ENCODE assay signal across 16 mouse cellular contexts in genomic region chr12:73695110-73695509, GRCm38 (mm10).
DNase-seq lines count a peak whose midpoint lies in the region; ATAC-seq and TF ChIP-seq lines count a peak whose summit lies in the region.
"Had no signal": no experiment of that assay in that cellular context is flagged by ENCODE, and none has a peak within 500 bp of the region (broad histone marks: within the 10 kb centered on the region; RNA-seq: fewer than 3 reads in every experiment).

No protein-coding gene starts in this region.

- no peaks in the 10 kb centered on the region for H3K4me1 ChIP-seq in kidney, embryonic 16.5 days (ENCODE audit: insufficient read depth, low read length)
- H3K4me1 ChIP-seq in lung, postnatal 0 days (ENCODE audit: insufficient read depth, low read depth, low read length) = no peaks in the 10 kb centered on the region
- H3K4me1 ChIP-seq: liver, embryonic 12.5 days had no signal

- peak; percentile 17; the same call in 1 of the 2 replicates for ATAC-seq in kidney, embryonic 16.5 days (ENCODE audit: low FRiP score, low TSS enrichment)
- no peak for ATAC-seq in lung, postnatal 0 days
- ATAC-seq: activated CD4-positive, CD25-positive, alpha-beta regulatory T cell, adult 4 months; liver, embryonic 12.5 days had no signal

- H3K4me2 ChIP-seq in kidney, embryonic 16.5 days (replicated peaks; ENCODE audit: low read depth, low read length) = no peak overlapping the region
- H3K4me2 ChIP-seq in lung, postnatal 0 days (replicated peaks; ENCODE audit: low read depth, low read length) = no peak overlapping the region
- H3K4me2 ChIP-seq: embryonic facial prominence, embryonic 15.5 days; liver, embryonic 12.5 days; midbrain, embryonic 12.5 days; stomach, embryonic 15.5 days had no signal

- WGBS in kidney, embryonic 16.5 days = 90% methylated on average over 16 of the region's 16 CpGs
- 83% methylated on average over 16 of the region's 16 CpGs for WGBS in lung, postnatal 0 days

- no peaks in the 10 kb centered on the region for H3K36me3 ChIP-seq in kidney, embryonic 16.5 days (ENCODE audit: insufficient read depth, low read length)
- H3K36me3 ChIP-seq in lung, postnatal 0 days (ENCODE audit: insufficient read depth, low read length) = no peaks in the 10 kb centered on the region
- H3K36me3 ChIP-seq: embryonic facial prominence, embryonic 15.5 days; liver, embryonic 12.5 days; midbrain, embryonic 12.5 days; stomach, embryonic 15.5 days had no signal

- H3K27me3 ChIP-seq in kidney, embryonic 16.5 days (ENCODE audit: insufficient read depth, low read length) = no peaks in the 10 kb centered on the region
- H3K27me3 ChIP-seq in lung, postnatal 0 days (replicated peaks; ENCODE audit: insufficient read depth, low read length) = no peaks in the 10 kb centered on the region
- H3K27me3 ChIP-seq: embryonic facial prominence, embryonic 15.5 days; liver, embryonic 12.5 days; midbrain, embryonic 12.5 days; stomach, embryonic 15.5 days had no signal

- no peak overlapping the region for H3K4me3 ChIP-seq in kidney, embryonic 16.5 days (ENCODE audit: low read length)
- no peak overlapping the region for H3K4me3 ChIP-seq in lung, postnatal 0 days (ENCODE audit: low read depth, low read length)
- H3K4me3 ChIP-seq: embryonic facial prominence, embryonic 15.5 days; liver, embryonic 12.5 days; midbrain, embryonic 12.5 days; stomach, embryonic 15.5 days had no signal

- H3K27ac ChIP-seq in kidney, embryonic 16.5 days (ENCODE audit: low read length) = no peak overlapping the region
- no peak overlapping the region for H3K27ac ChIP-seq in lung, postnatal 0 days (ENCODE audit: low read length)
- H3K27ac ChIP-seq: embryonic facial prominence, embryonic 15.5 days; liver, embryonic 12.5 days; midbrain, embryonic 12.5 days; stomach, embryonic 15.5 days had no signal

- H3K9me3 ChIP-seq in kidney, embryonic 16.5 days (ENCODE audit: low read length) = no peaks in the 10 kb centered on the region
- H3K9me3 ChIP-seq in lung, postnatal 0 days (ENCODE audit: low read length) = no peaks in the 10 kb centered on the region
- H3K9me3 ChIP-seq: embryonic facial prominence, embryonic 15.5 days; liver, embryonic 12.5 days; midbrain, embryonic 12.5 days; stomach, embryonic 15.5 days had no signal

- H3K9ac ChIP-seq in kidney, embryonic 16.5 days (replicated peaks; ENCODE audit: low read length) = no peak overlapping the region
- H3K9ac ChIP-seq in lung, postnatal 0 days (replicated peaks; ENCODE audit: low read depth) = no peak overlapping the region
- H3K9ac ChIP-seq: embryonic facial prominence, embryonic 15.5 days; liver, embryonic 12.5 days; midbrain, embryonic 12.5 days; stomach, embryonic 15.5 days had no signal

- no peak for DNase-seq in kidney, postnatal 25 days
- DNase-seq in lung, postnatal 0 days (ENCODE audit: low spot score) = no peak
- no peak for DNase-seq in lung, postnatal 10 days
- peak; percentile 54 for DNase-seq in NIH3T3 (ENCODE audit: low read depth)
- peak; percentile 26 for DNase-seq in yolk sac, embryonic 10.5 days (ENCODE audit: low spot score)
- DNase-seq in urinary bladder, adult 2 months (ENCODE audit: low spot score) = no peak
- DNase-seq: cerebellum, adult 9-10 months; gastrocnemius, postnatal 25 days; kidney, adult 8-10 months; left cerebral cortex, postnatal 4 days had no signal

- peak; percentile 16 for TF ChIP-seq CTCF in lung, postnatal 0 days (IDR thresholded peaks at IDR 0.05)

- no peak for TF ChIP-seq EP300 in lung, postnatal 0 days (IDR thresholded peaks at IDR 0.05)

Comparison
In these comparisons a context has a peak if more than half of its experiments do, and no peak if none do; other contexts are left out.
1. DNase-seq: peak in NIH3T3 (single experiment) and yolk sac, embryonic 10.5 days (single experiment); none in kidney, postnatal 25 days (0 of 2), lung, postnatal 0 days (single experiment), lung, postnatal 10 days (single experiment) and urinary bladder, adult 2 months (single experiment).